Mouse (Mus musculus) CH12.LX (cell line): ENCODE results near the gene Lrrc15. TPM values are rescaled to one million over a fixed set of nuclear protein-coding genes. Genes with fewer than 3 reads are reported as not detected.

Experiments used
- DNase-seq: peaks from one replicate; pipeline ENCODE4 v3.0.0-alpha.2; 2013; ENCODE audit errors: extremely low read depth
- H3K27ac ChIP-seq: 2 replicates; pipeline ENCODE4 v1.5.1; 2012; ENCODE audit warnings: low read depth, mild to moderate bottlenecking, control low read depth, moderate library complexity; ENCODE audit not compliant: insufficient read depth
- H3K27me3 ChIP-seq: replicated peaks from 2 replicates; pipeline ENCODE3; 2012; ENCODE audit warnings: inconsistent platforms
- H3K36me3 ChIP-seq, 2 experiments: replicated peaks in 1 of 2; 2 replicates each; pipeline versions ENCODE3 to v1.6.1; 2012; ENCODE audit warnings: inconsistent platforms in 1 of 2, low read length in 1 of 2, mild to moderate bottlenecking in 1 of 2, mixed read lengths in 1 of 2, moderate library complexity in 1 of 2; ENCODE audit not compliant: control insufficient read depth in 1 of 2, insufficient read depth in 1 of 2
- H3K4me1 ChIP-seq, 2 experiments: 2 replicates each; pipeline ENCODE4 v1.6.1; 2012; ENCODE audit warnings: inconsistent platforms in 1 of 2, moderate library complexity in 1 of 2; ENCODE audit not compliant: insufficient read depth in 2 of 2, control insufficient read depth in 1 of 2
- H3K4me2 ChIP-seq: 2 replicates; pipeline ENCODE4 v1.6.1; 2012; ENCODE audit warnings: low read depth, mild to moderate bottlenecking, control low read depth; ENCODE audit not compliant: poor library complexity, insufficient read depth, severe bottlenecking
- H3K4me3 ChIP-seq, 3 experiments: fragments of 150-350 bp in 1 of 3; sonication (generic) in 1 of 3; replicated peaks in 1 of 3; 2 replicates each; pipeline versions ENCODE3 to v1.5.1; 2011 to 2012; ENCODE audit warnings: low read depth in 2 of 3, low read length in 2 of 3, mild to moderate bottlenecking in 2 of 3, moderate library complexity in 2 of 3, control low read depth in 1 of 3, improper control_type of control experiment in 1 of 3, inconsistent platforms in 1 of 3, mixed read lengths in 1 of 3; ENCODE audit not compliant: poor library complexity in 1 of 3
- H3K79me2 ChIP-seq: replicated peaks from 2 replicates; pipeline ENCODE4 v1.6.1; 2012; ENCODE audit warnings: mild to moderate bottlenecking, moderate library complexity; ENCODE audit not compliant: control insufficient read depth, poor library complexity, insufficient read depth, severe bottlenecking; ENCODE audit errors: extremely low read depth
- H3K9ac ChIP-seq: 2 replicates; pipeline ENCODE4 v1.6.1; 2012; ENCODE audit warnings: low read depth, mild to moderate bottlenecking, control low read depth, moderate library complexity; ENCODE audit not compliant: insufficient read depth
- H3K9me3 ChIP-seq: replicated peaks from 2 replicates; pipeline ENCODE3; 2012; ENCODE audit warnings: low read length, inconsistent platforms, mixed read lengths
- CHD1 ChIP-seq: IDR thresholded peaks from 2 replicates; pipeline ENCODE4 v1.6.1; 2012; ENCODE audit warnings: low read depth, low read length, improper control_type of control experiment, inconsistent platforms
- EP300 ChIP-seq: IDR thresholded peaks from 2 replicates; pipeline ENCODE4 v1.6.1; 2011; ENCODE audit warnings: low read length, improper control_type of control experiment
- GABPA ChIP-seq: IDR thresholded peaks from 2 replicates; pipeline ENCODE4 v1.6.1; 2012; ENCODE audit warnings: low read depth, low read length, improper control_type of control experiment, inconsistent platforms; ENCODE audit not compliant: insufficient replicate concordance
- HCFC1 ChIP-seq: IDR thresholded peaks from 2 replicates; pipeline ENCODE4 v1.6.1; 2012; ENCODE audit warnings: low read depth, mild to moderate bottlenecking, inconsistent platforms, low read length, improper control_type of control experiment
- JUND ChIP-seq: conservative IDR thresholded peaks from 2 replicates; pipeline ENCODE4 v1.6.1; 2011; ENCODE audit warnings: low read depth, low read length, improper control_type of control experiment
- MAFK ChIP-seq: IDR thresholded peaks from 2 replicates; pipeline ENCODE4 v1.6.1; 2011; ENCODE audit warnings: low read length, improper control_type of control experiment; ENCODE audit not compliant: insufficient replicate concordance
- MAZ ChIP-seq: IDR thresholded peaks from 2 replicates; pipeline ENCODE4 v1.6.1; 2012; ENCODE audit warnings: low read depth, mild to moderate bottlenecking, inconsistent platforms, low read length, improper control_type of control experiment, moderate library complexity
- NELFE ChIP-seq: IDR thresholded peaks from 2 replicates; pipeline ENCODE4 v1.6.1; 2011; ENCODE audit warnings: low read depth, low read length, improper control_type of control experiment
- PAX5 ChIP-seq: IDR thresholded peaks from 2 replicates; pipeline ENCODE4 v1.6.1; 2012; ENCODE audit warnings: low read length, inconsistent platforms, mixed read lengths
- POLR2A ChIP-seq: IDR thresholded peaks from 2 replicates; pipeline ENCODE4 v1.6.1; 2011; ENCODE audit warnings: low read depth, mild to moderate bottlenecking, improper control_type of control experiment, low read length
- RAD21 ChIP-seq: IDR thresholded peaks from 2 replicates; pipeline ENCODE4 v1.6.1; 2011; ENCODE audit warnings: low read depth, mild to moderate bottlenecking, low read length, improper control_type of control experiment, moderate library complexity
- RCOR1 ChIP-seq: conservative IDR thresholded peaks from 2 replicates; pipeline ENCODE4 v1.6.1; 2012; ENCODE audit warnings: low read depth, mild to moderate bottlenecking, inconsistent platforms, low read length, improper control_type of control experiment
- SIN3A ChIP-seq: IDR thresholded peaks from 2 replicates; pipeline ENCODE4 v1.6.1; 2012; ENCODE audit warnings: low read length, improper control_type of control experiment, inconsistent platforms
- UBTF ChIP-seq: IDR thresholded peaks from 2 replicates; pipeline ENCODE4 v1.6.1; 2012; ENCODE audit warnings: low read depth, mild to moderate bottlenecking, inconsistent platforms, low read length, improper control_type of control experiment, moderate library complexity
- USF1 ChIP-seq: IDR thresholded peaks from 2 replicates; pipeline ENCODE4 v1.6.1; 2014; ENCODE audit warnings: low read depth, mild to moderate bottlenecking, inconsistent platforms, low read length, improper control_type of control experiment
- USF2 ChIP-seq: conservative IDR thresholded peaks from 2 replicates; pipeline ENCODE4 v1.6.1; 2011; ENCODE audit warnings: low read depth, low read length, improper control_type of control experiment
- ZMIZ1 ChIP-seq: IDR thresholded peaks from 2 replicates; pipeline ENCODE4 v1.6.1; 2012; ENCODE audit warnings: low read depth, mild to moderate bottlenecking, inconsistent platforms, low read length, improper control_type of control experiment
- dilution Hi-C: fragments of 300-500 bp; cut with MboI; formaldehyde crosslinking; loops from 2 replicates; pipeline ENCODE4 v1.14.3; 2020; ENCODE audit warnings: low sequenced_read_pairs; ENCODE audit not compliant: extremely low pct_unique_long_range_greater_than_20kb, extremely low pct_ligation_motif_present
- in situ Hi-C: fragments of 300-500 bp; cut with MboI; formaldehyde crosslinking; loops from 3 replicates; pipeline ENCODE4 v1.14.3; 2019; ENCODE audit warnings: low sequenced_read_pairs, low pct_ligation_motif_present, low pct_unique_long_range_greater_than_20kb, mixed read lengths
- polyA plus RNA-seq: library from polyadenylated mRNA; unstranded; fragments of >175 nt; gene quantifications from 2 replicates; pipeline ENCODE4 v1.2.1, GENCODE M21; 2012; ENCODE audit warnings: low read depth; ENCODE audit not compliant: insufficient read length
- total RNA-seq, 2 experiments: library from RNA; depleted of rRNA; stranded (reverse); fragments of 300-350 nt in 1 of 2; fragments of >200 nt in 1 of 2; gene quantifications; 2 replicates each; pipeline ENCODE4 v1.2.3; 2012 to 2014

The Lrrc15 gene
- total and polyA plus RNA-seq, 3 experiments = not detected

- dilution Hi-C loops (no loop called here), in situ Hi-C loops (no loop called here)
- Histone ChIP-seq H3K4me1 (no peaks in the 10 kb centered on the region), H3K9ac (no peak overlapping the region), H3K27ac (no peak overlapping the region), H3K79me2 (no peaks in the 10 kb centered on the region), H3K4me2 (no peak overlapping the region), H3K9me3 (no peaks in the 10 kb centered on the region), H3K4me3 (no peak overlapping the region), H3K36me3 (no peaks in the 10 kb centered on the region), H3K27me3 (peaks cover 19% of the 10 kb centered on the region)
- TF ChIP-seq SIN3A = no peak
- TF ChIP-seq MAFK = no peak
- no peak for TF ChIP-seq PAX5
- TF ChIP-seq JUND = no peak
- TF ChIP-seq NELFE = no peak
- TF ChIP-seq EP300 = no peak
- no peak for TF ChIP-seq ZMIZ1
- no peak for DNase-seq
Measured at GRCm38 (mm10) chr16:30290436-30290835, 7.4 kb upstream of the Lrrc15 start.

- H3K9ac ChIP-seq = no peak overlapping the region
- no peaks in the 10 kb centered on the region for H3K9me3 ChIP-seq
- dilution Hi-C loops (no loop called here), in situ Hi-C loops (no loop called here)
- no peaks in the 10 kb centered on the region for H3K79me2 ChIP-seq
- peaks cover 0 to 16% of the 10 kb centered on the region in 2 experiments; a peak in 2 of 4 replicates for H3K4me1 ChIP-seq
- no peak overlapping the region for H3K4me3 ChIP-seq
- H3K27ac ChIP-seq = no peak overlapping the region
- no peak for DNase-seq
- H3K4me2 ChIP-seq = no peak overlapping the region
- TF ChIP-seq UBTF = no peak
- TF ChIP-seq GABPA = no peak
- no peak for TF ChIP-seq USF1
- no peak for TF ChIP-seq USF2
- TF ChIP-seq EP300 = no peak
- TF ChIP-seq CHD1 = no peak
- TF ChIP-seq RAD21 = no peak
- TF ChIP-seq HCFC1 = no peak
- TF ChIP-seq RCOR1 = no peak
- TF ChIP-seq POLR2A = no peak
- TF ChIP-seq JUND = no peak
- no peak for TF ChIP-seq MAFK
- TF ChIP-seq MAZ = no peak
- TF ChIP-seq NELFE = no peak
- peaks cover 24% of the 10 kb centered on the region for H3K27me3 ChIP-seq
- no peaks in the 10 kb centered on the region for H3K36me3 ChIP-seq
Measured at GRCm38 (mm10) chr16:30285701-30286100, 2.6 kb upstream of the Lrrc15 start.
